Mouse (Mus musculus) limb, embryonic 10.5 days (tissue): ENCODE data around the gene Tax1bp3. TPM values are rescaled to one million over a fixed set of nuclear protein-coding genes. Genes with fewer than 3 reads are reported as not detected.

Experiments
- DNase-seq: peaks from one replicate; pipeline ENCODE4 v3.0.0-alpha.2; 2017; ENCODE audit warnings: low spot score
- H3K27ac ChIP-seq: fragments of 300-500 bp; sonication (generic); 2 replicates; pipeline ENCODE4 v1.5.1; 2016; ENCODE audit warnings: mild to moderate bottlenecking
- H3K27me3 ChIP-seq: fragments of 300-500 bp; sonication (generic); 2 replicates; pipeline ENCODE4 v1.6.1; 2016; ENCODE audit warnings: low read depth, mild to moderate bottlenecking; ENCODE audit not compliant: poor library complexity, severe bottlenecking
- H3K36me3 ChIP-seq: fragments of 300-500 bp; sonication (generic); 2 replicates; pipeline ENCODE4 v1.6.1; 2016; ENCODE audit warnings: mild to moderate bottlenecking, moderate library complexity
- H3K4me1 ChIP-seq: fragments of 300-500 bp; sonication (generic); 2 replicates; pipeline ENCODE4 v1.6.1; 2016
- H3K4me3 ChIP-seq: fragments of 300-500 bp; sonication (generic); 2 replicates; pipeline ENCODE4 v1.5.1; 2016; ENCODE audit warnings: mild to moderate bottlenecking, moderate library complexity
- H3K9me3 ChIP-seq: fragments of 300-500 bp; sonication (generic); replicated peaks from 2 replicates; pipeline ENCODE4 v1.6.1; 2016; ENCODE audit warnings: mild to moderate bottlenecking
- WGBS: fragments of 180-500 bp; shearing (Covaris S2); methylation state at CpG from one replicate; pipeline ENCODE4 v1.1.7; 2016; 5-methylcytosine and 5-hydroxymethylcytosine counted together
- polyA plus RNA-seq: library from polyadenylated mRNA; unstranded; fragments of >200 nt; fragmentation: Nextera tagmentation; extraction: Ambion mirVana; gene quantifications from 2 replicates; pipeline ENCODE4 v1.2.1, GENCODE M21; 2016

Gene Tax1bp3
- polyA plus RNA-seq, 1 experiment from 2014 or later, result 226 TPM

- no peak for DNase-seq
- Histone ChIP-seq H3K9me3 (no peaks in the 10 kb centered on the region), H3K4me1 (no peaks in the 10 kb centered on the region), H3K27me3 (no peaks in the 10 kb centered on the region), H3K36me3 (peaks cover 91% of the 10 kb centered on the region), H3K27ac (no peak overlapping the region), H3K4me3 (no peak overlapping the region)
- 90% methylated on average over 6 of the region's 6 CpGs for WGBS
Measured at GRCm38 (mm10) chr11:73187231-73187630, 10.3 kb downstream of the Tax1bp3 start.

GRCm38 (mm10) chr11:73193047-73193446 lies 16.2 kb downstream of the Tax1bp3 start:
- Histone ChIP-seq H3K36me3 (peaks cover 46% of the 10 kb centered on the region), H3K9me3 (no peaks in the 10 kb centered on the region), H3K27ac (no peak overlapping the region), H3K4me1 (peaks cover 4% of the 10 kb centered on the region; the same call in 1 of the 2 replicates), H3K27me3 (no peaks in the 10 kb centered on the region), H3K4me3 (no peak overlapping the region)
- 82% methylated on average over 6 of the region's 6 CpGs for WGBS
- DNase-seq, result no peak

- DNase-seq, result no peak
- H3K4me3 ChIP-seq, result no peak overlapping the region
- WGBS, result 80% methylated on average over 2 of the region's 2 CpGs
- H3K27ac ChIP-seq, result no peak overlapping the region
- no peaks in the 10 kb centered on the region for H3K27me3 ChIP-seq
- H3K4me1 ChIP-seq, result peaks cover 11% of the 10 kb centered on the region
- H3K9me3 ChIP-seq, result no peaks in the 10 kb centered on the region
- H3K36me3 ChIP-seq, result peaks cover 35% of the 10 kb centered on the region
Measured at GRCm38 (mm10) chr11:73194444-73194843, 17.6 kb downstream of the Tax1bp3 start.

- no peak for DNase-seq
- Histone ChIP-seq H3K4me1 (peaks cover 17% of the 10 kb centered on the region), H3K27me3 (no peaks in the 10 kb centered on the region; the same call in 1 of the 2 replicates), H3K9me3 (no peaks in the 10 kb centered on the region), H3K36me3 (0 out of 2 replicates have a peak, but pooled peaks cover 5% of the 10 kb centered on the region), H3K27ac (no peak overlapping the region), H3K4me3 (peak overlapping the region; percentile 67)
- WGBS, result 3% methylated on average over 1 of the region's 1 CpGs
Measured at GRCm38 (mm10) chr11:73198190-73198589, 21.3 kb downstream of the Tax1bp3 start.

GRCm38 (mm10) chr11:73198603-73199229 lies 21.8 kb downstream of the Tax1bp3 start, which contains the start of gene Ctns:
Ctns (minus strand) TSS chr11:73199042.
- DNase-seq, result peak; percentile 86
- Histone ChIP-seq H3K9me3 (no peaks in the 10 kb centered on the region), H3K36me3 (0 out of 2 replicates have a peak, but pooled peaks cover 5% of the 10 kb centered on the region), H3K27ac (peak within 1 kb of the TSS; percentile 63; the same call in 1 of the 2 replicates), H3K4me3 (peak within 1 kb of the TSS; percentile 67), H3K27me3 (no peaks in the 10 kb centered on the region; the same call in 1 of the 2 replicates), H3K4me1 (peaks cover 17% of the 10 kb centered on the region)
- WGBS, result 2% methylated on average over 22 of the region's 22 CpGs

GRCm38 (mm10) chr11:73199230-73199712 lies 22.4 kb downstream of the Tax1bp3 start, which contains the start of gene Shpk:
Shpk (plus strand) TSS chr11:73199460.
- DNase-seq, result peak; percentile 90
- H3K27me3 ChIP-seq, result no peaks in the 10 kb centered on the region; the same call in 1 of the 2 replicates
- H3K4me1 ChIP-seq, result peaks cover 17% of the 10 kb centered on the region
- H3K4me3 ChIP-seq, result peak within 1 kb of the TSS; percentile 67
- peak within 1 kb of the TSS; percentile 63; the same call in 1 of the 2 replicates for H3K27ac ChIP-seq
- H3K36me3 ChIP-seq, result 0 out of 2 replicates have a peak, but pooled peaks cover 5% of the 10 kb centered on the region
- no peaks in the 10 kb centered on the region for H3K9me3 ChIP-seq
- under 1% methylated on average over 32 of the region's 32 CpGs for WGBS

- peak overlapping the region; percentile 67 for H3K4me3 ChIP-seq
- no peaks in the 10 kb centered on the region for H3K9me3 ChIP-seq
- 0 out of 2 replicates have a peak, but pooled peaks cover 5% of the 10 kb centered on the region for H3K36me3 ChIP-seq
- no peaks in the 10 kb centered on the region; the same call in 1 of the 2 replicates for H3K27me3 ChIP-seq
- no peak for DNase-seq
- H3K4me1 ChIP-seq, result peaks cover 17% of the 10 kb centered on the region
- 5% methylated on average over 12 of the region's 12 CpGs for WGBS
- H3K27ac ChIP-seq, result peak overlapping the region; percentile 63; the same call in 1 of the 2 replicates
Measured at GRCm38 (mm10) chr11:73199879-73200278, 23.0 kb downstream of the Tax1bp3 start.

GRCm38 (mm10) chr11:73201021-73201420 lies 24.1 kb downstream of the Tax1bp3 start:
- WGBS, result 73% methylated on average over 2 of the region's 2 CpGs
- Histone ChIP-seq H3K27me3 (no peaks in the 10 kb centered on the region; the same call in 1 of the 2 replicates), H3K36me3 (no peaks in the 10 kb centered on the region), H3K9me3 (no peaks in the 10 kb centered on the region), H3K4me3 (no peak overlapping the region), H3K4me1 (peaks cover 17% of the 10 kb centered on the region), H3K27ac (no peak overlapping the region)
- no peak for DNase-seq

- Histone ChIP-seq H3K9me3 (no peaks in the 10 kb centered on the region), H3K27me3 (no peaks in the 10 kb centered on the region; the same call in 1 of the 2 replicates), H3K4me3 (no peak overlapping the region), H3K36me3 (no peaks in the 10 kb centered on the region), H3K4me1 (peaks cover 17% of the 10 kb centered on the region), H3K27ac (no peak overlapping the region)
- DNase-seq, result no peak
- 38% methylated on average over 4 of the region's 4 CpGs for WGBS
Measured at GRCm38 (mm10) chr11:73201597-73201996, 24.7 kb downstream of the Tax1bp3 start.

- peaks cover 6% of the 10 kb centered on the region for H3K4me1 ChIP-seq
- no peaks in the 10 kb centered on the region; the same call in 1 of the 2 replicates for H3K27me3 ChIP-seq
- no peaks in the 10 kb centered on the region for H3K9me3 ChIP-seq
- DNase-seq, result no peak
- no peak overlapping the region for H3K4me3 ChIP-seq
- no peaks in the 10 kb centered on the region for H3K36me3 ChIP-seq
- 87% methylated on average over 8 of the region's 8 CpGs for WGBS
- no peak overlapping the region for H3K27ac ChIP-seq
Measured at GRCm38 (mm10) chr11:73203895-73204294, 27.0 kb downstream of the Tax1bp3 start.

GRCm38 (mm10) chr11:73205194-73205593 lies 28.3 kb downstream of the Tax1bp3 start:
- H3K27ac ChIP-seq, result no peak overlapping the region
- H3K4me3 ChIP-seq, result no peak overlapping the region
- no peak for DNase-seq
- no peaks in the 10 kb centered on the region for H3K9me3 ChIP-seq
- no peaks in the 10 kb centered on the region for H3K4me1 ChIP-seq
- no peaks in the 10 kb centered on the region for H3K27me3 ChIP-seq
- 69% methylated on average over 7 of the region's 7 CpGs for WGBS
- H3K36me3 ChIP-seq, result no peaks in the 10 kb centered on the region

- WGBS, result 81% methylated on average over 2 of the region's 2 CpGs
- no peaks in the 10 kb centered on the region for H3K9me3 ChIP-seq
- no peak overlapping the region for H3K27ac ChIP-seq
- H3K27me3 ChIP-seq, result no peaks in the 10 kb centered on the region
- no peaks in the 10 kb centered on the region for H3K36me3 ChIP-seq
- no peak for DNase-seq
- no peak overlapping the region for H3K4me3 ChIP-seq
- H3K4me1 ChIP-seq, result no peaks in the 10 kb centered on the region
Measured at GRCm38 (mm10) chr11:73207621-73208020, 30.7 kb downstream of the Tax1bp3 start.

GRCm38 (mm10) chr11:73213956-73214355 lies 37.1 kb downstream of the Tax1bp3 start:
- H3K9me3 ChIP-seq, result no peaks in the 10 kb centered on the region
- no peak overlapping the region for H3K27ac ChIP-seq
- H3K4me1 ChIP-seq, result no peaks in the 10 kb centered on the region
- no peak for DNase-seq
- no peaks in the 10 kb centered on the region for H3K36me3 ChIP-seq
- H3K4me3 ChIP-seq, result no peak overlapping the region
- H3K27me3 ChIP-seq, result no peaks in the 10 kb centered on the region
- 83% methylated on average over 3 of the region's 3 CpGs for WGBS
